Mouse (Mus musculus) left cerebral cortex, adult 6 months (tissue): ENCODE data around the gene Dytn. TPM values are rescaled to one million over a fixed set of nuclear protein-coding genes. Genes with fewer than 3 reads are reported as not detected.

ENCODE experiments used
- long read RNA-seq, 2 experiments: library from polyadenylated mRNA; unstranded; transcript quantifications; one replicate each; pipeline ENCODE4 v2.0.0; 2019 to 2020
- polyA plus RNA-seq: library from polyadenylated mRNA; unstranded; fragments of <200 nt; fragmentation: Nextera tagmentation; gene quantifications from 2 replicates; pipeline ENCODE4 v1.2.3, GENCODE M21; 2021

The Dytn gene
- polyA plus RNA-seq = not detected in 2 replicates
- long read RNA-seq, experiment 1 = 0 reads
- long read RNA-seq, experiment 2 = 0 reads

GRCm38 (mm10) chr1:63686827-63687226, at the start of gene Dytn:
Gene Dytn (minus strand): TSS chr1:63686927.

GRCm38 (mm10) chr1:63730240-63730771, 43.6 kb upstream of the Dytn start, which contains the start of the genes Mdh1b and Fastkd2:
Gene Mdh1b (minus strand): TSS chr1:63730318.
Gene Fastkd2 (plus strand): TSS chr1:63730614.

GRCm38 (mm10) chr1:63615668-63616067, 71.1 kb downstream of the Dytn start, which contains the start of gene Gm39653:
Gene Gm39653 (plus strand): TSS chr1:63615968.

Other genes starting within 250 kb of the Dytn start
- gene Adam23, start 241.0 kb downstream of the Dytn start, polyA plus RNA-seq = 15.4 and 24.1 TPM in 2 replicates
- 0.24 TPM in 1 of 2 replicates, not detected in the other for gene Gm39653, start 71.0 kb downstream of the Dytn start, polyA plus RNA-seq
- gene Mdh1b, start 43.4 kb upstream of the Dytn start, polyA plus RNA-seq = 0.94 and 1.2 TPM in 2 replicates
- 16.9 and 25.3 TPM in 2 replicates for gene Fastkd2, start 43.7 kb upstream of the Dytn start, polyA plus RNA-seq
- gene 4933402D24Rik, start 82.3 kb upstream of the Dytn start, polyA plus RNA-seq = 0.31 and 0.37 TPM in 2 replicates